Mouse (Mus musculus): Measurements from ENCODE around the gene Syap1. TPM values are rescaled to one million over a fixed set of nuclear protein-coding genes. Genes with fewer than 3 reads are reported as not detected.
"Not testable (repeated sequence)": the region's sequence is repeated elsewhere in the genome, so short reads cannot be mapped to it uniquely, and the experiment has no call there.

Gene Syap1
- 45.0 and 48.6 TPM in 2 replicates for polyA plus RNA-seq (2015; fragmentation: Nextera tagmentation; extraction: Ambion mirVana)

- Histone ChIP-seq H3K9ac (peak within 1 kb of the TSS; percentile 87), H3K4me2 (peak within 1 kb of the TSS; percentile 55), H3K9me3 (no peaks in the 10 kb centered on the region), H3K4me3 (peak within 1 kb of the TSS; percentile 68), H3K27ac (peak within 1 kb of the TSS; percentile 64; the same call in 1 of the 2 replicates), H3K36me3 (no peaks in the 10 kb centered on the region), H3K27me3 (peaks cover 8% of the 10 kb centered on the region; the same call in 1 of the 2 replicates), H3K4me1 (no peaks in the 10 kb centered on the region)
- peak; percentile 86; the same call in 1 of the 2 replicates for ATAC-seq (ENCODE audit: insufficient number of reproducible peaks, insufficient read depth, low FRiP score, low TSS enrichment, low read depth)
- WGBS = 17% methylated on average over 43 of the region's 47 CpGs
These were observed at the start of gene Syap1 for GRCm38 (mm10) chrX:162887931-162888511. Syap1 (minus strand) TSS chrX:162888447.

GRCm38 (mm10) chrX:162931467-162931866, 43.2 kb upstream of the Syap1 start:
- H3K4me2 ChIP-seq = no peak overlapping the region
- peaks cover 28% of the 10 kb centered on the region for H3K36me3 ChIP-seq
- H3K4me1 ChIP-seq = no peaks in the 10 kb centered on the region
- ATAC-seq (ENCODE audit: insufficient number of reproducible peaks, insufficient read depth, low FRiP score, low TSS enrichment, low read depth) = no peak
- no peak overlapping the region for H3K4me3 ChIP-seq
- H3K9ac ChIP-seq = no peak overlapping the region
- WGBS = 85% methylated on average over 2 of the region's 2 CpGs
- no peak overlapping the region for H3K27ac ChIP-seq
- no peaks in the 10 kb centered on the region for H3K9me3 ChIP-seq
- H3K27me3 ChIP-seq = no peaks in the 10 kb centered on the region; the same call in 1 of the 2 replicates

GRCm38 (mm10) chrX:162921487-162922125, 33.4 kb upstream of the Syap1 start:
- H3K27me3 ChIP-seq = no peaks in the 10 kb centered on the region
- H3K9me3 ChIP-seq = no peaks in the 10 kb centered on the region
- peaks cover 6% of the 10 kb centered on the region; the same call in 1 of the 2 replicates for H3K36me3 ChIP-seq
- no peak for ATAC-seq (ENCODE audit: insufficient number of reproducible peaks, insufficient read depth, low FRiP score, low TSS enrichment, low read depth)
- 89% methylated on average over 8 of the region's 8 CpGs for WGBS
- no peak overlapping the region for H3K27ac ChIP-seq
- H3K4me3 ChIP-seq = no peak overlapping the region
- H3K4me2 ChIP-seq = no peak overlapping the region
- no peak overlapping the region for H3K9ac ChIP-seq
- H3K4me1 ChIP-seq = no peaks in the 10 kb centered on the region

- no peaks in the 10 kb centered on the region for H3K27me3 ChIP-seq
- WGBS = 37% methylated on average over 5 of the region's 5 CpGs
These were observed 27.4 kb upstream of the Syap1 start for GRCm38 (mm10) chrX:162915697-162916096.

GRCm38 (mm10) chrX:162913651-162914050, 25.4 kb upstream of the Syap1 start:
- H3K4me2 ChIP-seq = no peak overlapping the region
- no peak overlapping the region for H3K27ac ChIP-seq
- no peaks in the 10 kb centered on the region for H3K27me3 ChIP-seq
- H3K36me3 ChIP-seq = peaks cover 17% of the 10 kb centered on the region
- H3K9me3 ChIP-seq = no peaks in the 10 kb centered on the region
- no peaks in the 10 kb centered on the region for H3K4me1 ChIP-seq
- no peak for ATAC-seq (ENCODE audit: insufficient number of reproducible peaks, insufficient read depth, low FRiP score, low TSS enrichment, low read depth)
- H3K4me3 ChIP-seq = no peak overlapping the region
- WGBS = 90% methylated on average over 3 of the region's 3 CpGs
- no peak overlapping the region for H3K9ac ChIP-seq

More at GRCm38 (mm10) chrX:162915697-162916096, 27.4 kb upstream of the Syap1 start:
- H3K36me3 ChIP-seq = peaks cover 9% of the 10 kb centered on the region
- no peaks in the 10 kb centered on the region for H3K4me1 ChIP-seq
- ATAC-seq (ENCODE audit: insufficient number of reproducible peaks, insufficient read depth, low FRiP score, low TSS enrichment, low read depth) = no peak
- H3K9ac ChIP-seq = no peak overlapping the region
- H3K4me3 ChIP-seq = no peak overlapping the region
- H3K4me2 ChIP-seq = no peak overlapping the region
- H3K27ac ChIP-seq = no peak overlapping the region
- no peaks in the 10 kb centered on the region for H3K9me3 ChIP-seq

GRCm38 (mm10) chrX:162907554-162907953, 19.3 kb upstream of the Syap1 start:
- H3K4me2 ChIP-seq = no peak overlapping the region
- H3K27me3 ChIP-seq = no peaks in the 10 kb centered on the region; the same call in 1 of the 2 replicates
- no peak overlapping the region for H3K9ac ChIP-seq
- ATAC-seq (ENCODE audit: insufficient number of reproducible peaks, insufficient read depth, low FRiP score, low TSS enrichment, low read depth) = no peak
- peaks cover 17% of the 10 kb centered on the region for H3K36me3 ChIP-seq
- WGBS = 73% methylated on average over 3 of the region's 3 CpGs
- H3K4me1 ChIP-seq = no peaks in the 10 kb centered on the region
- no peak overlapping the region for H3K4me3 ChIP-seq
- H3K9me3 ChIP-seq = no peaks in the 10 kb centered on the region
- no peak overlapping the region for H3K27ac ChIP-seq

- Histone ChIP-seq H3K9me3 (no peaks in the 10 kb centered on the region), H3K4me3 (peak overlapping the region; percentile 62), H3K9ac (peak overlapping the region; percentile 80), H3K4me1 (no peaks in the 10 kb centered on the region), H3K27ac (peak overlapping the region; percentile 16; the same call in 1 of the 2 replicates), H3K27me3 (peaks cover 9% of the 10 kb centered on the region; the same call in 1 of the 2 replicates), H3K4me2 (peak overlapping the region; percentile 63), H3K36me3 (no peaks in the 10 kb centered on the region)
- 25% methylated on average over 29 of the region's 29 CpGs for whole genome bisulfite sequencing
- peak; percentile 85 for ATAC-seq (ENCODE audit: insufficient number of reproducible peaks, insufficient read depth, low FRiP score, low TSS enrichment, low read depth)
These were observed 13.9 kb upstream of the Syap1 start for GRCm38 (mm10) chrX:162902040-162902734.

- Histone ChIP-seq H3K36me3 (no peaks in the 10 kb centered on the region), H3K9me3 (no peaks in the 10 kb centered on the region), H3K4me1 (no peaks in the 10 kb centered on the region), H3K4me3 (peak overlapping the region; percentile 62), H3K27me3 (peaks cover 9% of the 10 kb centered on the region; the same call in 1 of the 2 replicates), H3K27ac (peak overlapping the region; percentile 66), H3K4me2 (peak overlapping the region; percentile 63), H3K9ac (peak overlapping the region; percentile 80)
- WGBS = 23% methylated on average over 23 of the region's 25 CpGs
- ATAC-seq (ENCODE audit: insufficient number of reproducible peaks, insufficient read depth, low FRiP score, low TSS enrichment, low read depth) = peak; percentile 81
These were observed 13.3 kb upstream of the Syap1 start for GRCm38 (mm10) chrX:162901371-162902039.

- Histone ChIP-seq H3K4me3 (peak within 1 kb of the TSS; percentile 62), H3K9ac (peak within 1 kb of the TSS; percentile 80), H3K36me3 (no peaks in the 10 kb centered on the region), H3K9me3 (no peaks in the 10 kb centered on the region), H3K27me3 (peaks cover 9% of the 10 kb centered on the region; the same call in 1 of the 2 replicates), H3K4me1 (no peaks in the 10 kb centered on the region), H3K4me2 (peak within 1 kb of the TSS; percentile 63), H3K27ac (peak within 1 kb of the TSS; percentile 66)
- no peak for ATAC-seq (ENCODE audit: insufficient number of reproducible peaks, insufficient read depth, low FRiP score, low TSS enrichment, low read depth)
- 32% methylated on average over 4 of the region's 4 CpGs for WGBS
These were observed 12.7 kb upstream of the Syap1 start, which contains the start of gene Ctps2 for GRCm38 (mm10) chrX:162900938-162901337. Ctps2 (plus strand) TSS chrX:162901238.

- H3K27me3 ChIP-seq; H3K4me3 ChIP-seq; H3K27ac ChIP-seq; H3K4me2 ChIP-seq; H3K4me1 ChIP-seq; ATAC-seq (ENCODE audit: insufficient number of reproducible peaks, insufficient read depth, low FRiP score, low TSS enrichment, low read depth); H3K9ac ChIP-seq; H3K9me3 ChIP-seq; H3K36me3 ChIP-seq: not testable (repeated sequence)
- 75% methylated on average over 9 of the region's 25 CpGs for WGBS
These were observed 452 bp upstream of the Syap1 start for GRCm38 (mm10) chrX:162888575-162889223.

- no peak overlapping the region for H3K9ac ChIP-seq
- peaks cover 34% of the 10 kb centered on the region for H3K36me3 ChIP-seq
- H3K9me3 ChIP-seq = no peaks in the 10 kb centered on the region
- H3K4me1 ChIP-seq = no peaks in the 10 kb centered on the region
- no peak overlapping the region for H3K27ac ChIP-seq
- no peak overlapping the region for H3K4me3 ChIP-seq
- H3K4me2 ChIP-seq = no peak overlapping the region
- no peaks in the 10 kb centered on the region for H3K27me3 ChIP-seq
- 84% methylated on average over 3 of the region's 3 CpGs for WGBS
- no peak for ATAC-seq (ENCODE audit: insufficient number of reproducible peaks, insufficient read depth, low FRiP score, low TSS enrichment, low read depth)
These were observed 10.0 kb downstream of the Syap1 start for GRCm38 (mm10) chrX:162878236-162878635.

All from embryonic facial prominence, embryonic 13.5 days (tissue).